In genomic region chr2:32712934-32713817, GRCm38 (mm10) we compare ENCODE assay signal across 8 mouse cellular contexts. TPM values are rescaled to one million over a fixed set of nuclear protein-coding genes. Genes with fewer than 3 reads are reported as not detected.
DNase-seq lines count a peak whose midpoint lies in the region; ATAC-seq and TF ChIP-seq lines count a peak whose summit lies in the region.

TSS of gene Cdk9 (minus strand) at chr2:32713076.

- H3K9me3 ChIP-seq in forebrain, embryonic 10.5 days = no peaks in the 10 kb centered on the region; the same call in 1 of the 2 replicates
- H3K9me3 ChIP-seq in heart, embryonic 15.5 days (replicated peaks) = no peaks in the 10 kb centered on the region
- no peaks in the 10 kb centered on the region for H3K9me3 ChIP-seq in liver, embryonic 14.5 days (ENCODE audit: control insufficient read depth, low read length)
- no peaks in the 10 kb centered on the region for H3K9me3 ChIP-seq in neural tube, embryonic 11.5 days (ENCODE audit: control insufficient read depth, low read length)
- no peaks in the 10 kb centered on the region for H3K9me3 ChIP-seq in stomach, postnatal 0 days (ENCODE audit: control insufficient read depth, low read length)

- peak within 1 kb of the TSS; percentile 98 for H3K27ac ChIP-seq in forebrain, embryonic 10.5 days
- H3K27ac ChIP-seq in heart, embryonic 15.5 days = peak within 1 kb of the TSS; percentile 99
- peak within 1 kb of the TSS; percentile 57 for H3K27ac ChIP-seq in liver, embryonic 14.5 days
- peak within 1 kb of the TSS; percentile 98 for H3K27ac ChIP-seq in neural tube, embryonic 11.5 days (ENCODE audit: low read depth, low read length)
- H3K27ac ChIP-seq in stomach, postnatal 0 days (replicated peaks) = peak within 1 kb of the TSS; percentile 97

- peaks cover 44% of the 10 kb centered on the region for H3K4me1 ChIP-seq in forebrain, embryonic 10.5 days
- peaks cover 28% of the 10 kb centered on the region for H3K4me1 ChIP-seq in heart, embryonic 15.5 days (replicated peaks)
- peaks cover 12 to 23% of the 10 kb centered on the region in 2 experiments for H3K4me1 ChIP-seq in liver, embryonic 14.5 days (replicated peaks; ENCODE audit: control insufficient read depth in 2 of 2, insufficient read depth in 2 of 2, low read length in 1 of 2)
- H3K4me1 ChIP-seq in neural tube, embryonic 11.5 days (ENCODE audit: control insufficient read depth, insufficient read depth, low read length) = peaks cover 12% of the 10 kb centered on the region
- H3K4me1 ChIP-seq in stomach, postnatal 0 days (replicated peaks; ENCODE audit: control insufficient read depth, insufficient read depth) = no peaks in the 10 kb centered on the region; the same call in 1 of the 2 replicates

- H3K9ac ChIP-seq in heart, embryonic 15.5 days = peak within 1 kb of the TSS; percentile 88
- peak within 1 kb of the TSS; percentile 83 for H3K9ac ChIP-seq in liver, embryonic 14.5 days (replicated peaks)
- H3K9ac ChIP-seq in neural tube, embryonic 11.5 days (ENCODE audit: low read length) = peak within 1 kb of the TSS; percentile 91
- H3K9ac ChIP-seq in stomach, postnatal 0 days (ENCODE audit: low read length) = peak within 1 kb of the TSS; percentile 84

- H3K27me3 ChIP-seq in forebrain, embryonic 10.5 days (ENCODE audit: poor library complexity, severe bottlenecking) = no peaks in the 10 kb centered on the region
- no peaks in the 10 kb centered on the region for H3K27me3 ChIP-seq in heart, embryonic 15.5 days
- no peaks in the 10 kb centered on the region for H3K27me3 ChIP-seq in liver, embryonic 14.5 days (ENCODE audit: control insufficient read depth, insufficient read depth, low read length)
- H3K27me3 ChIP-seq in neural tube, embryonic 11.5 days (ENCODE audit: control insufficient read depth, insufficient read depth, low read length) = no peaks in the 10 kb centered on the region
- no peaks in the 10 kb centered on the region for H3K27me3 ChIP-seq in stomach, postnatal 0 days (ENCODE audit: control insufficient read depth, insufficient read depth, low read length)

- H3K4me3 ChIP-seq in forebrain, embryonic 10.5 days = peak within 1 kb of the TSS; percentile 97
- H3K4me3 ChIP-seq in heart, embryonic 15.5 days = peak within 1 kb of the TSS; percentile 91
- H3K4me3 ChIP-seq in liver, embryonic 14.5 days (ENCODE audit: insufficient read depth in 1 of 2, low read depth in 2 of 2, low read length in 2 of 2) = peak within 1 kb of the TSS; percentile 83 to 85
- H3K4me3 ChIP-seq in neural tube, embryonic 11.5 days (ENCODE audit: low read depth, low read length) = peak within 1 kb of the TSS; percentile 90
- peak within 1 kb of the TSS; percentile 81 for H3K4me3 ChIP-seq in stomach, postnatal 0 days (ENCODE audit: low read depth, low read length)

- ATAC-seq in CD4-positive, CD25-positive, alpha-beta regulatory T cell, adult 4 months = peak; percentile 67
- ATAC-seq in heart, embryonic 15.5 days (replicated peaks; ENCODE audit: insufficient number of reproducible peaks, insufficient read depth, low FRiP score, low read depth) = peak; percentile 85
- peak; percentile 81 for ATAC-seq in liver, embryonic 14.5 days (ENCODE audit: insufficient read depth)
- ATAC-seq in neural tube, embryonic 11.5 days (ENCODE audit: insufficient read depth, low FRiP score, low TSS enrichment) = peak; percentile 66
- ATAC-seq in stomach, postnatal 0 days (ENCODE audit: low FRiP score, low TSS enrichment) = peak; percentile 86

- under 1% methylated on average over 62 of the region's 79 CpGs for WGBS in forebrain, embryonic 10.5 days
- under 1% methylated on average over 52 of the region's 79 CpGs for WGBS in heart, embryonic 15.5 days
- under 1% methylated on average over 47 of the region's 79 CpGs for WGBS in liver, embryonic 14.5 days (ENCODE audit: insufficient replicate concordance)
- under 1% methylated on average over 32 of the region's 79 CpGs for WGBS in neural tube, embryonic 11.5 days
- WGBS in stomach, postnatal 0 days = under 1% methylated on average over 37 of the region's 79 CpGs

- peaks cover 34% of the 10 kb centered on the region for H3K36me3 ChIP-seq in forebrain, embryonic 10.5 days (replicated peaks)
- peaks cover 25% of the 10 kb centered on the region for H3K36me3 ChIP-seq in heart, embryonic 15.5 days
- peaks cover 26% of the 10 kb centered on the region for H3K36me3 ChIP-seq in liver, embryonic 14.5 days (replicated peaks; ENCODE audit: control insufficient read depth, insufficient read depth, low read depth)
- peaks cover 11% of the 10 kb centered on the region for H3K36me3 ChIP-seq in neural tube, embryonic 11.5 days (ENCODE audit: control insufficient read depth, insufficient read depth, low read length)
- peaks cover 11% of the 10 kb centered on the region for H3K36me3 ChIP-seq in stomach, postnatal 0 days (ENCODE audit: control insufficient read depth, insufficient read depth, low read length)

- no peak for TF ChIP-seq EP300 in liver, embryonic 14.5 days (IDR thresholded peaks at IDR 0.05; ENCODE audit: low read depth)
- TF ChIP-seq EP300 in stomach, postnatal 0 days (optimal IDR thresholded peaks at IDR 0.05) = no peak

- peak; percentile 100 for TF ChIP-seq CTCF in liver, embryonic 14.5 days (IDR thresholded peaks at IDR 0.05; ENCODE audit: low read depth)
- peak; percentile 99 for TF ChIP-seq CTCF in stomach, postnatal 0 days (IDR thresholded peaks at IDR 0.05; ENCODE audit: low read depth)

- peak within 1 kb of the TSS; percentile 86 for H3K4me2 ChIP-seq in heart, embryonic 15.5 days
- peak within 1 kb of the TSS; percentile 93 for H3K4me2 ChIP-seq in liver, embryonic 14.5 days (ENCODE audit: low read depth)
- H3K4me2 ChIP-seq in neural tube, embryonic 11.5 days (ENCODE audit: low read depth) = peak within 1 kb of the TSS; percentile 78
- H3K4me2 ChIP-seq in stomach, postnatal 0 days (replicated peaks; ENCODE audit: low read depth) = peak within 1 kb of the TSS; percentile 84

- peak; percentile 82 for DNase-seq in c-Kit-negative CD71-positive TER-119-positive erythroid progenitor cells, embryonic 14.5 days (ENCODE audit: low read depth, low spot score)
- DNase-seq in forebrain, embryonic 10.5 days (ENCODE audit: extremely low spot score, low spot score) = peak; percentile 94
- peak; percentile 91 to 96 for DNase-seq in kidney, postnatal 25 days
- peak; percentile 73 to 80 (median 73) for DNase-seq in liver, embryonic 14.5 days (ENCODE audit: low read depth in 3 of 3, low spot score in 3 of 3)
- peak; percentile 92 for DNase-seq in neural tube, embryonic 11.5 days (ENCODE audit: low spot score)
- peak; percentile 95 for DNase-seq in stomach, postnatal 0 days (ENCODE audit: low spot score)

RNA-seq across cellular contexts. Expression of gene Cdk9, which starts in this region (rescaled TPM):
- 10 to 100 TPM; 16.3 to 22.9 TPM for polyA plus RNA-seq in CD4-positive, CD25-positive, alpha-beta regulatory T cell, adult 4 months (2017; shearing (Covaris generic))
- 135 and 139 TPM in 2 replicates for polyA plus RNA-seq in forebrain, embryonic 10.5 days (2016; fragmentation: Nextera tagmentation; extraction: Ambion mirVana)
- polyA plus RNA-seq in heart, embryonic 15.5 days (2015; fragmentation: Nextera tagmentation; extraction: Ambion mirVana) = 45.5 and 66.6 TPM in 2 replicates
- polyA plus RNA-seq in liver, embryonic 14.5 days (2012; rRNA removed) = 53.9 and 60.7 TPM in 2 replicates
- polyA plus RNA-seq in liver, embryonic 14.5 days (2014; fragmentation: Nextera tagmentation; extraction: Ambion mirVana) = 36.5 and 42.0 TPM in 2 replicates
- 82.4 and 84.6 TPM in 2 replicates for polyA plus RNA-seq in neural tube, embryonic 11.5 days (2014; fragmentation: Nextera tagmentation; extraction: Ambion mirVana)
- polyA plus RNA-seq in stomach, postnatal 0 days (2015; fragmentation: Nextera tagmentation; extraction: Ambion mirVana) = 55.8 and 57.8 TPM in 2 replicates

Comparison
In these comparisons a context has a peak if more than half of its experiments do, and no peak if none do; other contexts are left out.
1. Peak in every context shown above with its lines: DNase-seq, ATAC-seq, H3K4me3 ChIP-seq and H3K27ac ChIP-seq.